Mouse (Mus musculus): ENCODE measurements at regions not wholly inside any gene's neighbourhood (a gene's known extent, or its start where the extent isn't known, plus 50 kb on each side); places are given as distances from the start of the nearest gene placed in this dataset.

DNA sequence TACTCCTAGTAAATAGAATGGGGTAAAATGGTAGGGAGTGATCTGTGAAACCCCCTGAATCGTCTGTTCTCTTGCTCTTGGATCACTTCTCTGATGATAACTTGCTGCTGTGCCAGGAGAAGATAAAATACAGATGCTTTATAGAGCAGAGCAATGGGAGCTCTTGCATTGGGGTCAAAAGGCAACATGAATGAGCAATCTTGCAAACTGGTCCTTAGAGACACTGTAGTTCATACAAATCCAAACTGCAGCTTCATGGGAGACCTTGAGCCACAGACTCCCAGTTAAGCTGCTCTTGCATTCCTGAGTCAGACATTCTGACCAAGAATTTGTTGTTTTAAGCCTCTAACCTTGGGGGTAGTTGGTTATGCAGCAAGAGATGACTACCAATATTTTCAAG is 328.9 kb upstream of the Tnp1 start:
- Histone ChIP-seq H3K27ac (ENCODE audit: insufficient read depth, low read depth) (no peak overlapping the region), H3K4me3 (replicated peaks in 1 of 3; ENCODE audit: low read depth in 2 of 3, low read length in 2 of 3, poor library complexity in 1 of 3) (no peak overlapping the region), H3K79me2 (replicated peaks; ENCODE audit: control insufficient read depth, extremely low read depth, insufficient read depth, poor library complexity, severe bottlenecking) (no peaks in the 10 kb centered on the region), H3K27me3 (replicated peaks) (peaks cover 65% of the 10 kb centered on the region), H3K36me3 (replicated peaks in 1 of 2; ENCODE audit: control insufficient read depth in 1 of 2, insufficient read depth in 1 of 2, low read length in 1 of 2) (no peaks in the 10 kb centered on the region), H3K9ac (ENCODE audit: insufficient read depth, low read depth) (no peak overlapping the region), H3K4me1 (ENCODE audit: control insufficient read depth in 1 of 2, insufficient read depth in 2 of 2) (no peaks in the 10 kb centered on the region), H3K4me2 (ENCODE audit: insufficient read depth, low read depth, poor library complexity, severe bottlenecking) (no peak overlapping the region), H3K9me3 (replicated peaks; ENCODE audit: low read length) (no peaks in the 10 kb centered on the region)
- in situ Hi-C loops (cut with MboI; ENCODE audit: low pct_ligation_motif_present, low pct_unique_long_range_greater_than_20kb, low sequenced_read_pairs) (no loop called here), dilution Hi-C loops (cut with MboI; ENCODE audit: extremely low pct_ligation_motif_present, extremely low pct_unique_long_range_greater_than_20kb, low sequenced_read_pairs) (no loop called here)
- TF ChIP-seq TCF12 (IDR thresholded peaks at IDR 0.05; ENCODE audit: low read depth, low read length), result no peak
- no peak for TF ChIP-seq JUND (conservative IDR thresholded peaks at IDR 0.05; ENCODE audit: low read depth, low read length)
- no peak for TF ChIP-seq GABPA (IDR thresholded peaks at IDR 0.05; ENCODE audit: insufficient replicate concordance, low read depth, low read length)
- no peak for TF ChIP-seq IRF4 (IDR thresholded peaks at IDR 0.05; ENCODE audit: low read depth, low read length)
- no peak for TF ChIP-seq UBTF (IDR thresholded peaks at IDR 0.05; ENCODE audit: low read depth, low read length)
- DNase-seq (ENCODE audit: extremely low read depth), result no peak

DNA sequence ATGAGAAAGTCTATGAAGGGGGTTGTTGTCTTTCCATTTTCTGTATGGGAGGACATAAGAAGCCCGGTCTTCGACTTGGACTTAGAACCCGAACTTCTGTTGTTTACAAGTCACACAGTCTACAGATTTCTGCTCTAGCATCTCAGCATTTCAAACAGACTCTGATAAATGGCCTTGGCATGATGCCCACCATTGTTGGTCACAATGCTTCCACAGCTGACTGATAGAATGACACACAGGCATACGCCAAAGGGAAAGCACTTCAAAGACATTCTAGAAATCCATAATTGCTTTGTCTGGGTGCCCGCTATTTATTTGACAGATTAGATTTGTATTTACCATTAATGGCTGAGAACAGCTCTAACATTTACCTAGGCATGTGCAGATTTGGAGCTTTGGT is 326.2 kb upstream of the Tnp1 start:
- in situ Hi-C loops (cut with MboI; ENCODE audit: low pct_ligation_motif_present, low pct_unique_long_range_greater_than_20kb, low sequenced_read_pairs), result no loop called here
- no peaks in the 10 kb centered on the region for H3K4me1 ChIP-seq (ENCODE audit: control insufficient read depth in 1 of 2, insufficient read depth in 2 of 2)
- H3K27me3 ChIP-seq (replicated peaks), result peaks cover 67% of the 10 kb centered on the region
- no peak for TF ChIP-seq SIN3A (IDR thresholded peaks at IDR 0.05; ENCODE audit: low read length)
- TF ChIP-seq ZNF384 (IDR thresholded peaks at IDR 0.05; ENCODE audit: low read depth, low read length), result no peak
- no peak for TF ChIP-seq JUND (conservative IDR thresholded peaks at IDR 0.05; ENCODE audit: low read depth, low read length)
- TF ChIP-seq ZKSCAN1 (IDR thresholded peaks at IDR 0.05; ENCODE audit: borderline replicate concordance, low read depth, low read length), result no peak
- no peak for TF ChIP-seq TBP (conservative IDR thresholded peaks at IDR 0.05; ENCODE audit: low read depth, low read length)
- no peak for TF ChIP-seq MEF2A (IDR thresholded peaks at IDR 0.05; ENCODE audit: borderline replicate concordance, low read depth, low read length)
- H3K27ac ChIP-seq (ENCODE audit: insufficient read depth, low read depth), result no peak overlapping the region
- no peaks in the 10 kb centered on the region for H3K36me3 ChIP-seq (replicated peaks in 1 of 2; ENCODE audit: control insufficient read depth in 1 of 2, insufficient read depth in 1 of 2, low read length in 1 of 2)
- no peaks in the 10 kb centered on the region for H3K9me3 ChIP-seq (replicated peaks; ENCODE audit: low read length)
- H3K79me2 ChIP-seq (replicated peaks; ENCODE audit: control insufficient read depth, extremely low read depth, insufficient read depth, poor library complexity, severe bottlenecking), result no peaks in the 10 kb centered on the region
- H3K4me2 ChIP-seq (ENCODE audit: insufficient read depth, low read depth, poor library complexity, severe bottlenecking), result no peak overlapping the region
- dilution Hi-C loops (cut with MboI; ENCODE audit: extremely low pct_ligation_motif_present, extremely low pct_unique_long_range_greater_than_20kb, low sequenced_read_pairs), result no loop called here
- H3K4me3 ChIP-seq (replicated peaks in 1 of 3; ENCODE audit: low read depth in 2 of 3, low read length in 2 of 3, poor library complexity in 1 of 3), result no peak overlapping the region
- no peak overlapping the region for H3K9ac ChIP-seq (ENCODE audit: insufficient read depth, low read depth)
- no peak for DNase-seq (ENCODE audit: extremely low read depth)

GRCm38 (mm10) chr1:73337401-73337800 is 321.7 kb upstream of the Tnp1 start:
- no peak overlapping the region for H3K9ac ChIP-seq (ENCODE audit: insufficient read depth, low read depth)
- in situ Hi-C loops (cut with MboI; ENCODE audit: low pct_ligation_motif_present, low pct_unique_long_range_greater_than_20kb, low sequenced_read_pairs), result no loop called here
- no peaks in the 10 kb centered on the region for H3K36me3 ChIP-seq (replicated peaks in 1 of 2; ENCODE audit: control insufficient read depth in 1 of 2, insufficient read depth in 1 of 2, low read length in 1 of 2)
- no peaks in the 10 kb centered on the region for H3K9me3 ChIP-seq (replicated peaks; ENCODE audit: low read length)
- no peak overlapping the region for H3K4me3 ChIP-seq (replicated peaks in 1 of 3; ENCODE audit: low read depth in 2 of 3, low read length in 2 of 3, poor library complexity in 1 of 3)
- peaks cover 67% of the 10 kb centered on the region for H3K27me3 ChIP-seq (replicated peaks)
- H3K79me2 ChIP-seq (replicated peaks; ENCODE audit: control insufficient read depth, extremely low read depth, insufficient read depth, poor library complexity, severe bottlenecking), result no peaks in the 10 kb centered on the region
- no peak for DNase-seq (ENCODE audit: extremely low read depth)
- TF ChIP-seq MEF2A (IDR thresholded peaks at IDR 0.05; ENCODE audit: borderline replicate concordance, low read depth, low read length), result no peak
- no peak for TF ChIP-seq TCF12 (IDR thresholded peaks at IDR 0.05; ENCODE audit: low read depth, low read length)
- TF ChIP-seq KAT2A (IDR thresholded peaks at IDR 0.05; ENCODE audit: insufficient replicate concordance, low read length), result no peak
- TF ChIP-seq UBTF (IDR thresholded peaks at IDR 0.05; ENCODE audit: low read depth, low read length), result no peak
- no peak for TF ChIP-seq CTCF (conservative IDR thresholded peaks at IDR 0.05 in 1 of 2, IDR thresholded peaks at IDR 0.05 in 1 of 2; ENCODE audit: low read depth in 2 of 2, low read length in 2 of 2)
- no peak for TF ChIP-seq JUN (IDR thresholded peaks at IDR 0.05; ENCODE audit: insufficient read depth, low read depth, low read length)
- no peak for TF ChIP-seq IRF4 (IDR thresholded peaks at IDR 0.05; ENCODE audit: low read depth, low read length)
- no peak for TF ChIP-seq E2F4 (IDR thresholded peaks at IDR 0.05; ENCODE audit: insufficient replicate concordance, low read depth, low read length)
- TF ChIP-seq EP300 (IDR thresholded peaks at IDR 0.05; ENCODE audit: low read length), result no peak
- TF ChIP-seq NELFE (IDR thresholded peaks at IDR 0.05; ENCODE audit: low read depth, low read length), result no peak
- no peak for TF ChIP-seq MXI1 (IDR thresholded peaks at IDR 0.05; ENCODE audit: low read depth, low read length)
- no peak for TF ChIP-seq USF1 (IDR thresholded peaks at IDR 0.05; ENCODE audit: low read depth, low read length)
- TF ChIP-seq MAZ (IDR thresholded peaks at IDR 0.05; ENCODE audit: low read depth, low read length), result no peak
- TF ChIP-seq ZKSCAN1 (IDR thresholded peaks at IDR 0.05; ENCODE audit: borderline replicate concordance, low read depth, low read length), result no peak
- TF ChIP-seq CHD1 (IDR thresholded peaks at IDR 0.05; ENCODE audit: low read depth, low read length), result no peak
- no peak for TF ChIP-seq NRF1 (IDR thresholded peaks at IDR 0.05; ENCODE audit: low read depth, low read length)
- dilution Hi-C loops (cut with MboI; ENCODE audit: extremely low pct_ligation_motif_present, extremely low pct_unique_long_range_greater_than_20kb, low sequenced_read_pairs), result no loop called here
- H3K27ac ChIP-seq (ENCODE audit: insufficient read depth, low read depth), result no peak overlapping the region
- no peaks in the 10 kb centered on the region for H3K4me1 ChIP-seq (ENCODE audit: control insufficient read depth in 1 of 2, insufficient read depth in 2 of 2)
- no peak overlapping the region for H3K4me2 ChIP-seq (ENCODE audit: insufficient read depth, low read depth, poor library complexity, severe bottlenecking)
